Mouse (Mus musculus) embryonic fibroblast, embryonic 13.5 days (primary cell): ENCODE results near the gene 2610528A11Rik. TPM values are rescaled to one million over a fixed set of nuclear protein-coding genes. Genes with fewer than 3 reads are reported as not detected.

ENCODE experiments used
- H3K27ac ChIP-seq: 2 replicates; pipeline ENCODE4 v1.5.1; 2012; ENCODE audit warnings: low read length, control low read depth, inconsistent platforms; ENCODE audit not compliant: insufficient read depth
- H3K4me1 ChIP-seq: 2 replicates; pipeline ENCODE4 v1.6.1; 2011; ENCODE audit warnings: low read length; ENCODE audit not compliant: control insufficient read depth, insufficient read depth
- H3K4me3 ChIP-seq: 2 replicates; pipeline ENCODE4 v1.5.1; 2011; ENCODE audit warnings: mild to moderate bottlenecking, control low read depth, low read length; ENCODE audit not compliant: insufficient read depth
- CTCF ChIP-seq: IDR thresholded peaks from 2 replicates; pipeline ENCODE4 v1.5.1; 2011; ENCODE audit warnings: mild to moderate bottlenecking, control low read depth, low read length, moderate library complexity, borderline replicate concordance; ENCODE audit not compliant: insufficient read depth
- POLR2A ChIP-seq: IDR thresholded peaks from 2 replicates; pipeline ENCODE4 v1.6.1; 2011; ENCODE audit warnings: low read depth, mild to moderate bottlenecking, control low read depth, low read length, moderate library complexity
- polyA plus RNA-seq: library from polyadenylated mRNA; stranded (reverse); fragments of >200 nt; gene quantifications from 2 replicates; pipeline ENCODE4 v1.2.4, GENCODE M21; 2011; ENCODE audit warnings: low read depth; ENCODE audit not compliant: missing spikeins, insufficient read length

The 2610528A11Rik gene
- polyA plus RNA-seq, 1 experiment: not detected

DNA sequence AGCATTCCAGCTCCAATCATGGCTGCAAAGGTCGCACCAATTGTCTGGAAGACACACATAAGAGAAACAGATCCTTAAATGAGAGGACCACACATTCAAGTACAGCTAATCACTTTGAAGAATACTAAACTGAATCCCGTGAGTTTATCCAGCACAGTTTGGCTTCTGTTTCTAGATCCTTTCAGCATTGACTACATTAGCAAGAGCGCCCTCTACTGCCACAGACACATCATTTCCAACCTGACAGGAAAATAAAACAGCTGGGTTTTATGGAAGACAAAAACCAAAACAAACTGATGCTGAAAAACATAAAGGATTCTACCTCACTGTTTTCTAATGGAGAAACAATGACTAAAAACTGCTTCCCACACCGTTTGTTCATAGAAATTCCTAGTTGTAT, 13.8 kb upstream of the 2610528A11Rik start:
- TF ChIP-seq POLR2A: no peak
- Histone ChIP-seq H3K4me3 (no peak overlapping the region), H3K27ac (no peak overlapping the region), H3K4me1 (no peaks in the 10 kb centered on the region; the same call in 1 of the 2 replicates)

GRCm38 (mm10) chr14:37119233-37119632, 5.4 kb upstream of the 2610528A11Rik start:
- Histone ChIP-seq H3K27ac (no peak overlapping the region), H3K4me1 (peaks cover 7% of the 10 kb centered on the region), H3K4me3 (no peak overlapping the region)
- TF ChIP-seq POLR2A: no peak
- no peak for TF ChIP-seq CTCF

GRCm38 (mm10) chr14:37112931-37113330, 891 bp downstream of the 2610528A11Rik start:
- TF ChIP-seq CTCF (no peak), POLR2A (no peak)
- no peak overlapping the region for H3K4me3 ChIP-seq
- H3K4me1 ChIP-seq: peaks cover 9% of the 10 kb centered on the region
- H3K27ac ChIP-seq: no peak overlapping the region

- H3K27ac ChIP-seq: no peak overlapping the region
- H3K4me3 ChIP-seq: no peak overlapping the region
- H3K4me1 ChIP-seq: peaks cover 3% of the 10 kb centered on the region; the same call in 1 of the 2 replicates
- no peak for TF ChIP-seq POLR2A
- no peak for TF ChIP-seq CTCF
Observed at GRCm38 (mm10) chr14:37111371-37111770, 2.5 kb downstream of the 2610528A11Rik start.

DNA sequence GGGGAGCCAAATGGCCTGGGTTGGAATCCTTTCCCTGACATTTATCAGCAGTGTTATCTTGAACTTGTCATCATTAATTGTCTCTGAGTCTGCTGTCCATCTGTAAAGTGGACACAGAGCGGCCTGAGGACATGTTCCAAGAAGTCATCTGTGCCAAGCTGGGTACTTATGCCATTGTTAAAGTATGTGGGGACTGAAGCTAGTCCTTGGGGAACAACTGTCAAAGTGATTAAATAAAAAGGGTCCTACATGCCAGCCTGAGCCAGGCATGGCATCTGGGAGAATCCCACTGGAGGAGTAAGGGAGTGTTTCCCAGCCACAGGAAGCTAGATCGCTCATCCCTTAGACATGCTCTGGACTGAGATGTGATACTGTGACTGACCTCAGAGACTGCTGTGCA, 3.4 kb downstream of the 2610528A11Rik start:
- H3K27ac ChIP-seq: no peak overlapping the region
- no peak for TF ChIP-seq CTCF
- no peak for TF ChIP-seq POLR2A
- peaks cover 3% of the 10 kb centered on the region; the same call in 1 of the 2 replicates for H3K4me1 ChIP-seq
- H3K4me3 ChIP-seq: no peak overlapping the region

DNA sequence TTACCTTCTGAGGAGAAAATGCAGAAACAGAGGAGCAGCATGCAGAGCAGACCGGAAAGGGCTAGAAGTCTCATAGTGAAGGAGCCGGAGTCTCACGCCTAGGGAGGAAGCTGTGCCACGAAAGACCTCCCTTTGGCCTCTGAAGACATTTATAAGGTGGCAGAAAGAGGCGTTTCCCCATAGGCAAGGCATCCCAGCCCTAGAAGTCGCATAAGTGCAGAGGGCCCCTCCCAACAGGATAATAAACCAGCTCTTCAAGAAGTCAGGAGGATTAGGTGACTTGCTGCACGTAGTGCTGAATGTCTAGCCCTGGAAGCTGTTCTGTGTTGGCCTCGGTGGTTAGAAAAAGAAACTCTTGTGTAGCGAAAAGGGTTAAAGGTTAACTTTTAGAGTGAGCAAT, 3.8 kb downstream of the 2610528A11Rik start:
- Histone ChIP-seq H3K4me1 (peaks cover 3% of the 10 kb centered on the region; the same call in 1 of the 2 replicates), H3K4me3 (no peak overlapping the region), H3K27ac (no peak overlapping the region)
- no peak for TF ChIP-seq CTCF
- no peak for TF ChIP-seq POLR2A

DNA sequence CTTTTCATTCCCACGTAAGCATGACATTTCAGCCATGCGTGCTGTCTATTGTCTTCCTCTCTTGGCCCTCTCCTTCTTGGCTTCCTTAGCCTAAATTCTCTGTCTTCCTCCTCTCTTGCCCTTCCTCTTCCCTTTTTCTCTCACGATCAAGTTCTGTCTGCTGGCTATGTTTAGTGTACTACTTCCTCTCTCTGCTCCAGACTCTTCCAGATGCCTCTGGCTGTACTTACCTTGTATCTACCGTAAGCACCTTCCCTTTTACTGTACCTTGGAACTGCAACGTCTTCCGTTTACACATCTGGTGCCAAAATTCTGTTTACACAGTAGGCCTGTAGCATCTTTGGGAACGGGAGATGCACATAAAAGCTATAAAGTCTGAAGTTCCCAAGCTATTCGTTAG, 4.4 kb downstream of the 2610528A11Rik start:
- no peak for TF ChIP-seq POLR2A
- TF ChIP-seq CTCF: no peak
- no peak overlapping the region for H3K27ac ChIP-seq
- peaks cover 3% of the 10 kb centered on the region; the same call in 1 of the 2 replicates for H3K4me1 ChIP-seq
- no peak overlapping the region for H3K4me3 ChIP-seq

DNA sequence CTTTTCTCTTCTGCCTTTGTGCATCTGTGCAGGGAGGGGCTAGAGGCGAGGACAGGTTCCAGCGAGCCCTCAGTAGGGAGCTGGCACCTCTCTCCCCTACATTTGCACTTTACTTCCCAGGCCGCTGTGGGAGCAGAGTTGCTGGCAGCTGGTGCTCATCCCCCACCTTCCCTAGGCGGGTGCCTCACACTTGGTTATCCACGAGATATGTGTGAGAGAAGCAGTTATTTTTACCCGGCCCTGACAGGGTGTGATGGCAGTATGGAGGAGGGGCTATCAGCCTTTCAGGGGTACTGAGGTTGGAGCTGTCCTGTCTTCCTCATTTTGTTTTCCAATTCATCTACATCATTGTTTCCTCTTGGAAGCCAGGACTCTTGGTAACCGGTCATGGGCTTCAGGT, 8.0 kb downstream of the 2610528A11Rik start:
- Histone ChIP-seq H3K27ac (no peak overlapping the region), H3K4me3 (no peak overlapping the region), H3K4me1 (peaks cover 3% of the 10 kb centered on the region; the same call in 1 of the 2 replicates)
- no peak for TF ChIP-seq CTCF
- no peak for TF ChIP-seq POLR2A

DNA sequence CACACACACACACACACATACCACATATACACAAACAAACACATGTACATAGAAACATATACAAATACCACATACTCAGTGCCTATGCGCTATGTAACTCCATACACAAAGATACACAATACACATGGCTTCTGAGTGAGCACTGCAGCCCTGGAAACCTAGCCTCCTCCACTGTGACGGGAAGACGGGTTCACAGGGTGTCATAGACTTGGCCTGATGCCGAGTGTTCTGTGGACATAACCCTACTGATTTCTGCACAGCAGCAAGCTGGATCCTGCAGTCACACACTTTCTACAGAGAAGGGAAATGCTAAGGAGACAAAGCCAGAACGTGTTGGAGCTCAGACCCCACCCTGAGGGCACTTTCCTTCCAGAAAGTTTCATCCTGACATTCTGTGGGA, 9.1 kb downstream of the 2610528A11Rik start:
- Histone ChIP-seq H3K4me1 (no peaks in the 10 kb centered on the region), H3K4me3 (no peak overlapping the region), H3K27ac (no peak overlapping the region)
- TF ChIP-seq CTCF (no peak), POLR2A (no peak)

GRCm38 (mm10) chr14:37102484-37102883, 11.3 kb downstream of the 2610528A11Rik start:
- TF ChIP-seq CTCF (no peak), POLR2A (no peak)
- H3K4me3 ChIP-seq: no peak overlapping the region
- H3K4me1 ChIP-seq: no peaks in the 10 kb centered on the region
- H3K27ac ChIP-seq: no peak overlapping the region

- Histone ChIP-seq H3K4me1 (no peaks in the 10 kb centered on the region), H3K4me3 (no peak overlapping the region), H3K27ac (no peak overlapping the region)
- no peak for TF ChIP-seq CTCF
- no peak for TF ChIP-seq POLR2A
Observed at GRCm38 (mm10) chr14:37101531-37101930, 12.3 kb downstream of the 2610528A11Rik start.
